Mouse (Mus musculus): ENCODE results near the gene Ccnd2. TPM values are rescaled to one million over a fixed set of nuclear protein-coding genes. Genes with fewer than 3 reads are reported as not detected.

Ccnd2 gene
- total RNA-seq (2021) = 100 to 1,000 TPM; 471 to 478 TPM
- long read RNA-seq, experiment 1, full-length matches to known transcripts = 46 of 82 reads
- long read RNA-seq, experiment 1, partial matches to known transcripts = 0 of 82 reads
- long read RNA-seq, experiment 1, other reads (novel, unspliced or antisense) = 36 of 82 reads
- long read RNA-seq, experiment 2, full-length matches to known transcripts = 325 of 491 reads
- long read RNA-seq, experiment 2, partial matches to known transcripts = 9 of 491 reads
- long read RNA-seq, experiment 2, other reads (novel, unspliced or antisense) = 157 of 491 reads

DNA sequence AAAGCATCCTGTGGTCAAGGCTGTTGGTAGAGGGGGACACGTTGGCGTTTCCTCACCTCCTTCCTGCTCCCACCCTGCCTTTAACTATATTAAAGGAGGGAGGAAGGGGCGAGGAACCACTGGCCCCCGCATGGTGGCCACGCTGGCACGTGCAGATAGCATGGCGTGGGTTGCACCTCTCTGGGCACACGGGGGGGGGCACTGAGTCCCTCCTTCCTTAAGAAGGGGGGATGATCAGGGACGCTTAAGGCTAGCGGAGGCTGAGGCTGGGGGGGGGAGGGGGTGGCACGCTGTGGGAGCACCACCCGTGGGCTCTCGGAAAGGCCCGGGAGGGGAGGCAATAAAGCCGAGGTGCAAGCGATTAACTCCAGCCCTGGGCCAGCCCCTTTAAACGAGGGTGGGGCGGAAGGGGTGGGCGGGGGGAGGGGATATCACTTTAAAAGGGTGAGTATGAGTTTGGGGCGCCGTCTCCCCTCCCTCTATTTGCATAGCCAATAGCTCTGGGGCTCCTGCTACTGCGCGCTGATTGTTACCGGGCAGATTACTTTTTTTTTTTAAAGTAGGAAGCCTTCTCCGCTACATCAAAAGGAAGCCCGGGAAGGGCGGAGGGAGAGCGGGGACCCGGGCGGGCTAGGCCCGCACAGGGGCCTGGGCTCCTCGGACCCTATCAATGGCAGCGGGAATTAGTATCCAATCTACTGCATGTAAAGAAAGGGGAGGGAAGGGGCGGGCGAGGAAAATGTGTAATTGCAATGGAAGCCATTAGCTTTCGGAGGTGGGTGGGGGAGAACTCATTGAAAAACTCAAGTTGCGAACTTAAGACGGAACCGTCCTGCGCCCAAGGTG is at the start of gene Ccnd2:
Gene Ccnd2 (minus strand): TSS at position 88 of the 846 bp plus-strand sequence.
- peak; percentile 52 to 62 for DNase-seq (ENCODE audit: low spot score in 2 of 2)

DNA sequence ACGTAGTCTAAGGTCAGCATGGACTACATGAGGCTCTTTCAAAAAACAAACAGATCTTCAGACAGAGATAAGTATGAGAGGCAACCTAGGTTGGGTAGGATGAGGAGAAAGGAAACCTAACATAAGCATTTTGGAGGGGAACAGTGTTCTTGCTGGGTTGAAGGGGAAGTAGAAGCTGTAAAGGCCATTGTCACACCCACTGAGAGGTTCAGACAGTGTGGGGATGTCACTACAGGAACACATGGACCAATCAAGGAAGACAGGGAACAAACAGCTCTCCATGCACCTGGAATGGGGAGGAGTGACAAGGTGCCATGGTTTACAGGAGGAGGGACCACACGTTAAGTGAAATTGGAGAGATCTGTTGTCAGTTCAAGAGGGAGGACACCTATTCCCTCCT is 45.0 kb upstream of the Ccnd2 start:
- DNase-seq (ENCODE audit: low spot score in 2 of 2) = no peak

DNA sequence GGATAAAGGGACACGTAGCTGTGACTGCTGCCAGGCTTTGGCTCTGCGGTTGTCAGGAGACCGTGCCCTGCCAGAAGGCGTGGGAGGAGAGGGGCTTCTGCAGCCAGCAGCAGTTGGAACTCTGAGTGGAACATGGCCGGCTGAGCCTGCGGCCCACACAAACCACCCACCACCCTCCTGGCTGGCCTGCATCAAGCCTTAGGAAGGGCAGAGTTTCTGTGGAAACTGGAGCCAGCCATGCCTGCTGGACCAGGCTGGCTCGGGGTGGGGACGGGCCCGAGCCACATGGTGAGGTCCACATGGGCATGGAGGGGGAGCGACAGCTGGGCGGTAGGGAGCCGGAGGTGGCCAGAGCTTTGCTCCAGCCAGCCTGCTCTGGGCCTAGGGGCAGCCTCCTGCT is 29.3 kb upstream of the Ccnd2 start:
- no peak for DNase-seq (ENCODE audit: low spot score in 2 of 2)

GRCm38 (mm10) chr6:127179056-127179759 is 27.2 kb upstream of the Ccnd2 start:
- DNase-seq (ENCODE audit: low spot score in 2 of 2) = no peak

DNA sequence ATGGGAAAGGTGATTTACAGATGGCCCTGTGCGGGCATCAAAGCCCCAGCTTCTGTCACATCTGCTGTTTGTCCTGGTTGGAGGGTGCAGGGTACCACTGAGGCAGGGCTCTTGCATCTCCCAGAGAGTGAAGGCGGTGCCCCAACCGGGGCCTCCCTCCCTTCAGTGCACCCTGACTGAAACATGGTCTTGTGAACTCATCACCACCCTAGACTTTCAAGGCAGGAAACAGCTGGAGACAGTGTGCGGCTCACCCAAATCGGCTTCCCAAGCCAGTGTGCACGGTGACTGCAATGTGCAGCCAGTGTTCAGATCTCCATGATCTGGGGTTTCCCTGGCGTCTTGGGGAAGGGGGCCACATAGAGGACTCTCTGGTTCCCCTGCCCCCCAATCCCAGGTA is 26.0 kb upstream of the Ccnd2 start:
- DNase-seq (ENCODE audit: low spot score in 2 of 2) = no peak

- DNase-seq (ENCODE audit: low spot score in 2 of 2) = no peak
These were observed 25.4 kb upstream of the Ccnd2 start for GRCm38 (mm10) chr6:127177441-127177840.

GRCm38 (mm10) chr6:127172461-127172860 is 20.5 kb upstream of the Ccnd2 start:
- DNase-seq (ENCODE audit: low spot score in 2 of 2) = no peak

GRCm38 (mm10) chr6:127170734-127171133 is 18.7 kb upstream of the Ccnd2 start:
- no peak for DNase-seq (ENCODE audit: low spot score in 2 of 2)

DNA sequence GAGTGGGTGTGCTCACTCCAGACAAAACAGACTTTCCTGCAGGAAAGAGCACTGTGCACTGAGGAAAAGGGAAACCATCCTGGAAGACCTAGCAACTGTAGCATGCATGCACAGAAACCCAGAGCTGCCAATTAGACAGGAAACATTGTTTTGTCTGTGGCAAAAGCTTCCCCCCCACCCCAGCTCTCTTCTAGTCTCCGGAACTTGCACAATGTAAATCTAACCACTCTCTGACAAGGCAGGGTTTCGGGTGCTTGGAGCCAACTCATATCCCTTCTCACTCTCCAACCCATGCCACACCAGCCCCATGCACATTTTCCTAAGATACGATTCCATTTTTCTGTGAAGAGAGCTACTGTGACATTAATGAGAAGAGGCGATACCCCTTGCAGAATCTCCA is 13.7 kb upstream of the Ccnd2 start:
- no peak for DNase-seq (ENCODE audit: low spot score in 2 of 2)

DNA sequence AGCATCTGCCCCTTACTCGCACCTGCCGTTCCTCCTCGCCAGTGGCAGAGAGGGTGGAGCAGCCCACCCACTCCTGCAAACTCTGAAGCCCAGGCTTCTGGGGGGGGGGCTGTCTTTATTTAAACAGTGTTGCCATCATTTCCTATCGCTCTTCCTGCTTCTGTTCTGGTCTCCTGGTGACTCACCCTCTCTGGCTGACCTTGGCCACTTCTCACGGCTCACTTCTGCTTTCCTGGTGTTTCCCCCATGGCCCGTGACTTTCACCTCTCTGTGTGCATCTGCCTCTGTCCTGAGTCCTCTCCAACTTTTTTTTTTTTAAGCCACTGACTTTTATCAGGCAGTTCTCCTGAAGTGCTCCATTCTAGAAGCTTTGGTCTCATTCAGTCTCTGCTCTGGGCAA is 10.8 kb upstream of the Ccnd2 start:
- DNase-seq (ENCODE audit: low spot score in 2 of 2) = peak in 1 of 2 experiments; percentile 41

DNA sequence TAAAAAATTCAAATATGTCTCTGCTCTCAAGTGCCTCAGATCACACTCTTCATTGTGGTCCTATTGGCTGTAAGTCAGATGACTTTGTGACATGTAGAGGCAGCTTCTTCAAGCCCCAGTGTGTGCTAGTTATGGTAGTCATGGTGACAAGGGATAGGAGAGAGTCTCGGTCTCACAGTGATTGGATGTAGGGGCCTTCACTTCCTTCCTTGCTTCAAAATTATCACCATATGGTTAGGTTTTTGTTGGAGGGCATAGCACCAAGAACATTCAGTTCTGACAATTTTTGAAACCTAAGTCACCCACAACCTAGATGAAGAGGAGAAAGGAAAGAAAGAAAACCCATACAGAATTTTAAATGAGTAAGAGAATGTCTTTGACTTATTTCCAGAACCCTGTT is 5.3 kb upstream of the Ccnd2 start:
- DNase-seq (ENCODE audit: low spot score in 2 of 2) = no peak

DNA sequence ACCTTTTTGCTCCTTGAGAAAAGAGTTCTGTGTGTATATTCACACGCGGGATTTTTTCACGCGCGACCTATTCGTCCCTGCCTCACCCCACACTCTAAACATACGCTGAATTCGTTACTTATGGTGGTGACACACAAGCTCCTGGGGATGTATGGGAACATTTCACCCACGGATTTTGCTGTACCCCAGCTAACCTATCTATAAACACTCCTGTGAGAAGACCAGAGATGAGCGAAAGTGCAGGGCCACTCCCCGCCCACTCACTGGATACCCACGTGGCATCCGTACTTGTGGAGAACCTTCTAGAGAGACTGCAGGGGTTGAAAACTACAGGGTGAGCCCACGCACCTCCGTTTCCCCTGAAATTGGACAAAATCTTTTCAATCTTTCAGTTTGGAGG is 3.5 kb upstream of the Ccnd2 start:
- peak in 1 of 2 experiments; percentile 45 for DNase-seq (ENCODE audit: low spot score in 2 of 2)

DNA sequence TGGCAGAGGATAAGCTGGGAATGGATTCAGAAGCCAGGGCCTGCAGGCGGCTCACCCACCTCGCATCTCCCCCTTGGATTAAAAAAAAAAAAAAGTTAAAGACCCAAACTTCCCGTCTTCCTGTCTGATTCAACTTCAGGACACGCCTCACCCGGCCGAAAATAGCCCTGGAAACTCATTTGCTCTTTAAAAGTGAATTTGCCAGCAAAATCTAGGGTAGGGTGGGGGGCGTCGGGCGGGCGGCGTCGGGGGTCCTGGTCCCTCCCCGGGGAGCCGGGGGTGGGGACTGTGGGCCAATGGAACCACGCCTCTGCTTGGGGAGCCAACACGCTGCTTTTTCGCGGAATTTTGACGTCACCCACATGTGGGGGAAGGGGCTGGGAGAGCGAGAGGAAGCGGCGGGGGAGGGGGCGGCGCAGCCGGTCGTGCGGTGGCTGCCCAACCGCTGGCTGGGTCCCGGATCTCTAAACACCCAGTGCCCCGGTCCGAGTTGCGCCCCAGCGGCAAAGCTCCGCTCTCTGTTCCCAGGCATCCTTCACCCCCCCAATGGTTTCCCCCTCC is 2.8 kb upstream of the Ccnd2 start:
- DNase-seq (ENCODE audit: low spot score in 2 of 2) = peak; percentile 63 to 75

DNA sequence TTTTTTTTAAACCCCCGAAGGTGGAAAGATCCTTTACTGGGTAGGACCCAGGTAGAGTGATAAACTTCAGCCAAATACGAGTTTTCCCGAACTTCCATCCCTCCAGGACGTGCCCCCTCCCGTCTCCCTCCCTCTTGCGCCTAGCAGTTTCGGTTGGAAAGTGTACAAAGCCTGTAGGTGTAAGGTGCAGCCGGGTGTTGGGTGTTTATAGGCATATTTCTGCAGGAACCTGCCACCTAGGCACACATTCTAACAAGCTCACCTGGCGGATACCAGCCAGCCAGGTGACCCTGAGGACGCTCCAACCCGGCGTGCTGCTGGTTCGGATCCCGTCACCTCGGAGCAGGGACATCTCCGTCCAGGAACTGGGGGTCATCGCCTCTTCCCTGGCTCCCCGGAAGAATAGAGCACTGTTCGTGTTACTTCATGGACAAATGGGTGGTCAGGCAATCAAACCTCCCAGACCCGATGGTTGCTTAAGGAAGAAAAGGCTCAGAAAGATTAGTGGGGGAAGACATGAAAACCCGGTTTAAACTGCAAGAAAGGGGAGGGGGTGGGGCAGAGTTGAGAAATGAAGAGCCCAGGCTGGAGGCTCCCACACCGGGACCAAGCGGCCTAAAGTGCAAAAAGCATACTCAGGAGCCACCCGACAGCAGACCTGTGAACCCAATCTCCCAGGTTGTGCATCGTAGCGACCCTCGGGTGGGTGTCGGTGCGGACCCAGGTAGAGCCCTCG is 2.1 kb upstream of the Ccnd2 start:
- peak in 1 of 2 experiments; percentile 32 for DNase-seq (ENCODE audit: low spot score in 2 of 2)

DNA sequence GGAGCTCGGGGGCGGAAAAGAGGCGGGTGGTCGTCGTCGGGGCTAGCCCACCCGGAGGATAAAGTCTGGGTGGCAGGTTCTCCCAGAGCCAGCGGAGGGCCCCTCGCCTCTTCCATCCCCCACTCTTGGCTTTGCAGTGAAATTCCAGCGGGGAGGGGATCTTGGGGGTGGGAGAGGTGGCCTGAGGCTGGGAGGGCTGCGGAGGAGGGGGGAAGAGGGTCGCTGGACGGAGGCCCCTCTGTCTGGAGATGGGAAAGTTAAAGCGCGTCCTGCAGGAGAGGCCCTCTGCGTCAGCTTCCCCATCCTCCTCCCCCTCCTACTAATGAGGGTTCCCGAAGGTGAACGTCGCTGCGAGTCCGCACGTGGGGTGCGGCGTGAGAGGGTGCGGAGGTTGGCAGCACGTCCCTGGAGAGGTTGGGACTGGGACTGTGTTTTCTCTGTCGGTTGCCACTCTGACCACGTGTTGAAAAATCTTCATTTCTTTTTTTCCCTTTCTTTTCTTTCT is 1.4 kb upstream of the Ccnd2 start:
- DNase-seq (ENCODE audit: low spot score in 2 of 2) = peak; percentile 57 to 69

DNA sequence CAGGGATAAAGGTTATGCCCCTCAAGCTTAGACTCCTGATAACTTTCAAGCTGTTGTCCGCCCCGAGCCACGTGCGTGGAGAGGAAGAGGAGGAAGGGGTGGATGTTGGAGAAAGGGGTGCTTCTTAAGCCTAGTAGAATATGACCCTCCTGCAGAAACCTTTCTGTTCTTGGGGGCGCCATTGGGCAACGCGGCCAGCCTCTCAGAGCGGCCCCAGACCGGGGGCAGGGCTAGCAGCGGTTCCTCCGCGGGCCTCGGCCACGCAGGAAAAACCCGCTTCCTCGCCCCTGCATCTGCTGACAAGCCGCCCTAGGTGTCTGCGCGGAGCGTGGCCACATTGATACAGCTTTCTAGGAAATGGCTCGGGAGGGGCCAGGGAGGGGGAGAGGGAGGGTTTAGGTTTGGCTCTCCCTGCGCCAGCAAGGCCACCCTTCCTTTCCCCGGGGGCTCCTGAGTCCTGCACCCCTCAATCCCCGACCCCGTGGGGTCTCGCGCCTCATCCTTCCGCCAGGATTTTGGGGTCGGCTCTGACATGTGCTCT is 358 bp downstream of the Ccnd2 start:
- peak; percentile 53 to 61 for DNase-seq (ENCODE audit: low spot score in 2 of 2)

DNA sequence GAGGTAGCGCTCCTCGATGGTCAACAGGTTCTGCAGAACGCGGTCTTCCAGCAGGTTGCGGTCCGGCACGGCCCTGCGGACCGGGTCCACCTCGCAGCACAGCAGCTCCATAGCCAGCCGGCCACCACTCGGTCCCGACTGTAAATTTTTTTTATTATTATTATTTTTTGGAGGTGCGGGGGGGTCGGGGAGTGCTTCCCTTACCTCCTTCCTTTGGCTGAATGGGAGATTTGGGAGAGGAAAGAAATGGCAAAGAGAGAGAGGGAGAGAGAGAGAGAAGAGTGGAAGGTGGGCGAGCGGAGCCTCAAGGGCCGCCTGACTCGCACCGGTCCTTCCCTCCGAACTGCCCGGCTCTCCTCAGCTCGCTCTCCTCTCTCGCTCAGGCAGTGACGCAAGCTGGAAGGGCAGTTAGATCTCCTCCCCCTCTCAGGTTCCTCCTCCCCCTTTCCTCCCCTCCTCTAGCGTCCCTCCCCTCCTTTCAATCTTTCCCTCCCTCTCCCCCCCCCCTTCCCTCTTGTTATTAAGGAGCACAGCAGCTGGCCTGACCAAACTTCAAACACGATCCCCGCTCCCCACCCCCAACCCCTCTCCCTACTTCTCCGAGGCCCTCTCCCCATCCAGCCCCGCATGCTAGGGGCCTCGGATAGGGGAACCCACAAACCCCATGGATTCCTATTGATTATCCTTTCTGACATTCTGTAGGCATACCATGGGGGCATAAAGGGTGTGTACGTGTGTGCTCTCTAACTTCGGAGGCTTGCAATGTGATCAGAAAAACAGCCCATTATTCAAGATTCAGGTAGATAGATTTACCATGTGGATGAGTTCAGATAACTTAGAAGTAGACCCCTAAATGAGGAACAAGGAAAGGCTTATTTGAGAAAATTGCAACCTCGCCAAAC is 1.1 kb downstream of the Ccnd2 start:
- peak; percentile 83 to 89 for DNase-seq (ENCODE audit: low spot score in 2 of 2)

- peak in 1 of 2 experiments; percentile 47 for DNase-seq (ENCODE audit: low spot score in 2 of 2)
These were observed 1.9 kb downstream of the Ccnd2 start for GRCm38 (mm10) chr6:127149944-127150662.
